ENCODE assay signal across 29 mouse cellular contexts in genomic region chr3:33990451-33990850, GRCm38 (mm10). TPM values are rescaled to one million over a fixed set of nuclear protein-coding genes. Genes with fewer than 3 reads are reported as not detected.
DNase-seq lines count a peak whose midpoint lies in the region; ATAC-seq and TF ChIP-seq lines count a peak whose summit lies in the region.
"Had no signal": no experiment of that assay in that cellular context is flagged by ENCODE, and none has a peak within 500 bp of the region (broad histone marks: within the 10 kb centered on the region; RNA-seq: fewer than 3 reads in every experiment).

No protein-coding gene starts in this region.

- no peak overlapping the region for H3K9ac ChIP-seq in heart, embryonic 13.5 days
- H3K9ac ChIP-seq in ES-E14 (ENCODE audit: insufficient read depth, low read depth, low read length, poor library complexity, severe bottlenecking), result peak overlapping the region; percentile 39
- H3K9ac ChIP-seq: forebrain, embryonic 15.5 days; hindbrain, embryonic 12.5 days; intestine, embryonic 15.5 days; limb, embryonic 15.5 days; liver, embryonic 13.5 days; midbrain, embryonic 12.5 days; neural tube, embryonic 12.5 days had no signal

- H3K27me3 ChIP-seq in heart, embryonic 13.5 days (replicated peaks), result no peaks in the 10 kb centered on the region
- H3K27me3 ChIP-seq: forebrain, embryonic 15.5 days; hindbrain, embryonic 12.5 days; intestine, embryonic 15.5 days; limb, embryonic 15.5 days; liver, embryonic 13.5 days; megakaryocyte, embryonic 14.5 days; midbrain, embryonic 12.5 days; neural tube, embryonic 12.5 days had no signal

- H3K9me3 ChIP-seq in heart, embryonic 13.5 days, result no peaks in the 10 kb centered on the region
- no peaks in the 10 kb centered on the region for H3K9me3 ChIP-seq in ES-E14 (ENCODE audit: control insufficient read depth, insufficient read depth, low read depth, low read length)
- H3K9me3 ChIP-seq: forebrain, embryonic 15.5 days; hindbrain, embryonic 12.5 days; intestine, embryonic 15.5 days; limb, embryonic 10.5 days; limb, embryonic 15.5 days; liver, embryonic 13.5 days; midbrain, embryonic 12.5 days; neural tube, embryonic 12.5 days had no signal

- WGBS in heart, embryonic 13.5 days, result 70% methylated on average over 10 of the region's 10 CpGs

- H3K27ac ChIP-seq in heart, embryonic 13.5 days (replicated peaks), result peak overlapping the region; percentile 92
- peak overlapping the region; percentile 92 for H3K27ac ChIP-seq in ES-E14 (ENCODE audit: insufficient read depth, low read depth, low read length, poor library complexity, severe bottlenecking)
- H3K27ac ChIP-seq: forebrain, embryonic 15.5 days; hindbrain, embryonic 12.5 days; hindbrain, postnatal 0 days; intestine, embryonic 15.5 days; limb, embryonic 10.5 days; limb, embryonic 15.5 days; liver, embryonic 13.5 days; midbrain, embryonic 12.5 days; neural tube, embryonic 12.5 days had no signal

- no peak for ATAC-seq in heart, embryonic 13.5 days (ENCODE audit: extremely low read depth, insufficient number of reproducible peaks, low FRiP score, low TSS enrichment)
- no peak for ATAC-seq in erythroblast, adult 5-6 weeks (replicated peaks; ENCODE audit: low FRiP score, poor library complexity, severe bottlenecking)
- ATAC-seq: forebrain, embryonic 15.5 days; hindbrain, postnatal 0 days; intestine, embryonic 15.5 days; lung, postnatal 0 days had no signal

- H3K4me2 ChIP-seq in heart, embryonic 13.5 days, result no peak overlapping the region
- H3K4me2 ChIP-seq: forebrain, embryonic 15.5 days; hindbrain, embryonic 12.5 days; intestine, embryonic 15.5 days; limb, embryonic 15.5 days; liver, embryonic 13.5 days; midbrain, embryonic 12.5 days; neural tube, embryonic 12.5 days had no signal

- in situ Hi-C loops in ES-E14 (cut with MboI; ENCODE audit: low sequenced_read_pairs in 2 of 2, unreplicated experiment in 2 of 2), result no loop called here

- no peak overlapping the region for H3K4me3 ChIP-seq in heart, embryonic 13.5 days
- peak overlapping the region; percentile 33 to 38 for H3K4me3 ChIP-seq in ES-E14 (ENCODE audit: insufficient read depth in 1 of 2, low read depth in 1 of 2, low read length in 2 of 2, poor library complexity in 1 of 2, severe bottlenecking in 1 of 2)
- H3K4me3 ChIP-seq: forebrain, embryonic 15.5 days; hindbrain, embryonic 12.5 days; intestine, embryonic 15.5 days; limb, embryonic 10.5 days; limb, embryonic 15.5 days; liver, embryonic 13.5 days; megakaryocyte, embryonic 14.5 days; midbrain, embryonic 12.5 days; myocyte; neural tube, embryonic 12.5 days had no signal

- peaks cover 41% of the 10 kb centered on the region for H3K4me1 ChIP-seq in heart, embryonic 13.5 days
- H3K4me1 ChIP-seq in ES-E14 (ENCODE audit: control insufficient read depth in 2 of 2, insufficient read depth in 2 of 2, low read length in 2 of 2, poor library complexity in 1 of 2), result peaks cover 9 to 16% of the 10 kb centered on the region in 2 experiments
- H3K4me1 ChIP-seq: forebrain, embryonic 15.5 days; hindbrain, embryonic 12.5 days; intestine, embryonic 15.5 days; limb, embryonic 10.5 days; limb, embryonic 15.5 days; liver, embryonic 13.5 days; megakaryocyte, embryonic 14.5 days; midbrain, embryonic 12.5 days had no signal

- H3K36me3 ChIP-seq in heart, embryonic 13.5 days, result no peaks in the 10 kb centered on the region
- H3K36me3 ChIP-seq in ES-E14 (ENCODE audit: control insufficient read depth, insufficient read depth, low read length, poor library complexity, severe bottlenecking), result no peaks in the 10 kb centered on the region
- H3K36me3 ChIP-seq: forebrain, embryonic 15.5 days; hindbrain, embryonic 12.5 days; intestine, embryonic 15.5 days; limb, embryonic 10.5 days; limb, embryonic 15.5 days; liver, embryonic 13.5 days; midbrain, embryonic 12.5 days; neural tube, embryonic 12.5 days had no signal

- peak; percentile 50 for DNase-seq in heart, adult 11 months
- no peak for DNase-seq in heart, postnatal 4 days
- DNase-seq in heart, adult 18-20 months, result no peak
- no peak for DNase-seq in ES-E14 (ENCODE audit: low read depth, low spot score)
- no peak for DNase-seq in layer of hippocampus, adult 9-11 months
- DNase-seq: adrenal gland, postnatal 14 days; cerebellum, adult 11 months; cerebellum, adult 9-10 months; cerebellum, postnatal 36 days; kidney, adult 2 months; kidney, postnatal 4 days; liver, embryonic 13.5 days; lung, adult 18-20 months; lung, postnatal 4 days; spleen, adult 18-20 months; thymus, postnatal 14 days had no signal

TF ChIP-seq in ES-E14, 5 proteins besides CTCF, POLR2A, EP300 and RAD21:
- no peak for TF ChIP-seq CHD2 (IDR thresholded peaks at IDR 0.05; ENCODE audit: low read depth, low read length)
- TF ChIP-seq HCFC1 (IDR thresholded peaks at IDR 0.05; ENCODE audit: borderline replicate concordance, insufficient read depth, low read length), result no peak
- no peak for TF ChIP-seq ZC3H11A (IDR thresholded peaks at IDR 0.05; ENCODE audit: borderline replicate concordance, low read depth, low read length)

RNA-seq across cellular contexts. Expression of gene Fxr1, which starts 29.3 kb away (rescaled TPM):
- 100 to 1,000 TPM; 161 to 166 TPM for total RNA-seq in heart, postnatal 4 days (2021)
- polyA plus RNA-seq in heart, embryonic 13.5 days (2015; fragmentation: Nextera tagmentation; extraction: Ambion mirVana), result 63.6 and 68.8 TPM in 2 replicates
- total RNA-seq in heart, adult 18-20 months (2021), result 100 to 1,000 TPM; 185 to 189 TPM
- total RNA-seq in ES-E14 (2012; rRNA removed), result 174 and 210 TPM in 2 replicates
- 41.8 and 48.0 TPM in 2 replicates for total RNA-seq in erythroblast, adult 5-6 weeks (2015; ENCODE audit: low replicate concordance)
- total RNA-seq in erythroblast, adult 5-6 weeks (2017; ENCODE audit: low replicate concordance), result 83.4 and 93.7 TPM in 2 replicates
